Mouse (Mus musculus) kidney, embryonic 14.5 days (tissue): ENCODE measurements around the gene Styxl1. TPM values are rescaled to one million over a fixed set of nuclear protein-coding genes. Genes with fewer than 3 reads are reported as not detected.
A peak's percentile ranks its signal among the peaks of the same experiment; 100 is the strongest.

ENCODE experiments used
- ATAC-seq: fragments of 200-750 bp; cut with Nextera tagmentation; 2 replicates; pipeline ENCODE4 v1.8.0; 2017; ENCODE audit warnings: moderate number of reproducible peaks, mild to moderate bottlenecking, moderate TSS enrichment, moderate library complexity; ENCODE audit not compliant: low FRiP score, low TSS enrichment
- H3K27ac ChIP-seq: fragments of 300-500 bp; sonication (generic); 2 replicates; pipeline ENCODE4 v1.5.1; 2014; ENCODE audit warnings: low read depth, mild to moderate bottlenecking, low read length, moderate library complexity, mixed read lengths
- H3K27me3 ChIP-seq: fragments of 300-500 bp; sonication (generic); 2 replicates; pipeline ENCODE4 v1.6.1; 2014; ENCODE audit warnings: mild to moderate bottlenecking, low read length; ENCODE audit not compliant: control insufficient read depth, insufficient read depth
- H3K36me3 ChIP-seq: fragments of 300-500 bp; sonication (generic); 2 replicates; pipeline ENCODE4 v1.6.1; 2014; ENCODE audit warnings: low read length, mixed read lengths; ENCODE audit not compliant: control insufficient read depth, insufficient read depth
- H3K4me1 ChIP-seq: fragments of 300-500 bp; sonication (generic); 2 replicates; pipeline ENCODE4 v1.6.1; 2014; ENCODE audit warnings: low read length, mixed read lengths; ENCODE audit not compliant: control insufficient read depth, insufficient read depth
- H3K4me2 ChIP-seq: fragments of 300-500 bp; sonication (generic); replicated peaks from 2 replicates; pipeline ENCODE4 v1.6.1; 2014; ENCODE audit warnings: low read depth, mild to moderate bottlenecking, low read length
- H3K4me3 ChIP-seq: fragments of 300-500 bp; sonication (generic); 2 replicates; pipeline ENCODE4 v1.5.1; 2014; ENCODE audit warnings: mild to moderate bottlenecking, low read length
- H3K9ac ChIP-seq: fragments of 300-500 bp; sonication (generic); 2 replicates; pipeline ENCODE4 v1.6.1; 2014; ENCODE audit warnings: low read depth, mild to moderate bottlenecking, low read length, moderate library complexity
- H3K9me3 ChIP-seq: fragments of 300-500 bp; sonication (generic); 2 replicates; pipeline ENCODE4 v1.6.1; 2016; ENCODE audit warnings: low read length; ENCODE audit not compliant: control insufficient read depth
- WGBS: fragments of 180-500 bp; shearing (Covaris S2); extraction: QIAGEN DNeasy Blood & Tissue Kit; methylation state at CpG from one replicate; pipeline ENCODE4 v1.1.7; 2014; 5-methylcytosine and 5-hydroxymethylcytosine counted together
- polyA plus RNA-seq: library from polyadenylated mRNA; unstranded; fragments of >200 nt; fragmentation: Nextera tagmentation; extraction: Ambion mirVana; gene quantifications from 2 replicates; pipeline ENCODE4 v1.2.1, GENCODE M21; 2014

Gene Styxl1
- 0.19 and 0.72 TPM in 2 replicates for polyA plus RNA-seq

DNA sequence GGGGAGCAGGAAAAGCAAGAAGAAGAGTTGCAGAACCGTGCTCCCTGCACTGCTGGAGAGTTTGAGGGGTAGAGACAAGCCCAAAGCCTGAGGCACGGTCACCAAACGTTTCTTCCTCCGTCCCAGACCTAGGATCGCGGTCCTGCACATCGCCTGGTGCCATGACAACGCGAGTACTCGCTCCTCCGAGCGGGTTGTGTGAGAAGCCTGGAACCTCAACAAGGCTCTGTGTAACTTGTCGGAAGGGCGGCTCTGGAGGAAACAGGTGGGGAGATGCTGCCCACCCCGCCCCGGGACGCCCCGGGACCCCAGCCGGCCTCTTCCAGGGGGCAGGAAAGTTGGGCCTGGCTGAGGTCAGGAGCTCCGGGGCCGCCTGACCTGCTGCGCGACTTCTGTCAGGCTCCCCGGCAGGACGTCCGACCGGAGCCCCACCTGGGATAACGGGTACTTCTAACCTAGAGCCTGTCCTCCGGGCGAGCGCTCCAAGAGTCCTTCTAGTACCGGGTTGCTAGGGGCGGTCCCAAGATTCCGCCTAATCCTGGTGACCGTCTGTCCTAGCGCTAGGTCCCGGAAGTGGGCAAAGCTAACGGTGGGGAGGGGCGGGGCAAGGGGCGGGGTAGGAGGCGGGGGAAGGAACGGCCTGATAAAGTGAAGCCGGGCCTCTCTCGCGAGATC lies at the start of gene Styxl1:
Gene Styxl1, minus strand, starts transcription at position 590 of the 675 bp plus-strand sequence.
- Histone ChIP-seq H3K27me3 (no peaks in the 10 kb centered on the region), H3K27ac (peak within 1 kb of the TSS; percentile 95), H3K4me2 (peak within 1 kb of the TSS; percentile 82), H3K36me3 (peaks cover 15% of the 10 kb centered on the region), H3K4me1 (peaks cover 18% of the 10 kb centered on the region), H3K4me3 (peak within 1 kb of the TSS; percentile 93), H3K9me3 (no peaks in the 10 kb centered on the region), H3K9ac (peak within 1 kb of the TSS; percentile 96)
- peak; percentile 93 for ATAC-seq
- WGBS: under 1% methylated on average over 44 of the region's 45 CpGs

DNA sequence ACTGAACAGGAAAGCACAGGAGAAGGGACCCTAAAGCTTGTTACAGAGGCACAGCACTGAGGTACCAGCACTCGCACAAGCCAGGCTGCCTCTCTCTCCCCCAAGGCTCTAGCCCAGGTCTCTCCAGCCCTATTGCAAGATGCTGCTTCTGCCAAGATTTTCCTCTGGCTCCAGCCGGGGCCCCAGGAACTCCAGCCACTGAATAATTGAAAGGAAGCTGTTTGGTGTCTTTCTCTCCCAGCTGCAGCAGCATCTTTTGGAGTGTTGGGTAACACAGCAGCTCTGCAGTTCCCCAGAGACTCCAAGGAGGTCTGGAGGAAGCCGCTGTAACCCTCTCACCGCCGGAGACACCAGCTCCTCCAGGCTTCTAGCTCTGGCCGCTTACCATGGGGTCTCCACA lies 48.0 kb upstream of the Styxl1 start:
- H3K9me3 ChIP-seq: no peaks in the 10 kb centered on the region
- 40% methylated on average over 6 of the region's 6 CpGs for WGBS
- no peaks in the 10 kb centered on the region for H3K36me3 ChIP-seq
- H3K27me3 ChIP-seq: no peaks in the 10 kb centered on the region
- H3K4me1 ChIP-seq: no peaks in the 10 kb centered on the region
- no peak overlapping the region for H3K4me2 ChIP-seq
- no peak overlapping the region for H3K4me3 ChIP-seq
- no peak for ATAC-seq
- H3K27ac ChIP-seq: no peak overlapping the region
- no peak overlapping the region for H3K9ac ChIP-seq

DNA sequence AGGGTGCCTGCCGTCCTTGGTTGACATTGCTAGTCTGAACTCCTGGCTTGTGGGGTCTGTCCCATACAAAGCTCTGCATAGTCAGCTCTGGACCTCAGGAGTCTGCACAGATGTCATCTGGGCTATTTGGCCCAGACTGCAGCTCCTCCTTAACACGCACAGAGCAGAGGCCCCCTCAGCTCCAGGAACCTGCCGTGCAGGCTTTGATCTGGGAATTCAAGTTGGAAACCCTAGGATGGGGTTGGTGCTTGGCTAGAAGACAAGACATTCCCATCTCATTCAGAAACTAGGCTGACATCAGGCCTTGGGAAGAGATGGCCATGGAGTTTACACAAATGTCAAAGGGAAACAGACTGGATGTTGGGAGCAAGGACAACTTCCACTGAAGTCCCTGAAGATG lies 46.3 kb upstream of the Styxl1 start:
- no peak for ATAC-seq
- Histone ChIP-seq H3K4me2 (no peak overlapping the region), H3K27me3 (no peaks in the 10 kb centered on the region), H3K27ac (no peak overlapping the region), H3K4me3 (no peak overlapping the region), H3K36me3 (no peaks in the 10 kb centered on the region), H3K9me3 (no peaks in the 10 kb centered on the region), H3K4me1 (no peaks in the 10 kb centered on the region), H3K9ac (no peak overlapping the region)
- WGBS: 39% methylated on average over 3 of the region's 3 CpGs

DNA sequence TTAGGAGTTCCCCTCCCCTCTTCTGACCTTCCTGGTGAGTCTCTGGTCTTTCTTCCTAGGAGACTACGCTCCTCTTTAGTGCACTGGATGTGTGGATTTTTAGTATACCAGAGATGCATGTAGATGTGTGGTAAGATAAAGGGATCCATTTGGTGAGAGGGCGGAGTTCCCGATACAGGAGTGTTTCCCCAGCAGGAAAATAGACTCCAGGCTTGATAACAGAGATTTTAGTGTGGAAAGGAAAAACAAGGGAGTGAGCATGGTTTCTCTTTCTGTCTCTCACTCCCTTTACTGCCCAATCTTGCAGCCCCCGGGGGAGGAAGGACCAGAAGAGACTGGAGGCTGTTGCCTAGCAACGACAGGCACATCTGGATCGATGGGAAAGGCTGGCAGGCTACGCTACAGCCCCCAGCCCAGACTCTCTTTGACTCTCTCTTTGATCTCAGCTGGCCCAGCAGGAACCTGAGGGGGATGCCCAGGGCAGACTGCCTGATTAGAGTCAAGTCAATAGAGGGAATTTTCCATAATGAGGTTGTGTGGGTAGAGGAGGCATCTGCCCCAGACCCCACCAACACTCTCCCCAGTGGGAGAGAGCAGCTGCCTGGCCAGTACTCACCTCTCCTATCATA lies 44.2 kb upstream of the Styxl1 start:
- ATAC-seq: no peak
- H3K4me2 ChIP-seq: no peak overlapping the region
- H3K27me3 ChIP-seq: 0 out of 2 replicates have a peak, but pooled peaks cover 3% of the 10 kb centered on the region
- no peaks in the 10 kb centered on the region for H3K4me1 ChIP-seq
- no peak overlapping the region for H3K4me3 ChIP-seq
- H3K9ac ChIP-seq: no peak overlapping the region
- no peaks in the 10 kb centered on the region for H3K36me3 ChIP-seq
- WGBS: 25% methylated on average over 7 of the region's 7 CpGs
- no peak overlapping the region for H3K27ac ChIP-seq
- no peaks in the 10 kb centered on the region for H3K9me3 ChIP-seq

DNA sequence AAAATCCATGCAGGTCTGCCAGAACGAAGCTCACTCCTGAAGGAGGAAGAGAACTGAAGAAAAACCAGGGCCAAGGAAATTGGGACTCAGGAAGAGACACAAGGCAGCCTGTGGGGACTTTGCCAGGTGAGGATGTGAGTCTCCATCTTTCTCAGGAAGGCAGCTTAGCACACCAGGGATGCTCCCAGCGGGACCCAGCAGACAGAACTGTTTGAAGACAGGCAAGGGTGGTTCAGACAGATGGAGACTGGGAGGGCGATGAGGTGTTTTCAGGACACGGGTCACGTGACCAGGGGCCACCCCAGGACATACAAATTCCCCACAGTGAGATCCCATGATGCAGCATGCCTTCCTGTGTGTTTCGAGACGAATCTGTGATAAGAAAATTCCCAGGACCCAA lies 40.3 kb upstream of the Styxl1 start:
- Histone ChIP-seq H3K36me3 (no peaks in the 10 kb centered on the region), H3K9me3 (no peaks in the 10 kb centered on the region), H3K9ac (no peak overlapping the region), H3K27me3 (peaks cover 3% of the 10 kb centered on the region; the same call in 1 of the 2 replicates), H3K27ac (no peak overlapping the region), H3K4me3 (no peak overlapping the region), H3K4me2 (no peak overlapping the region), H3K4me1 (no peaks in the 10 kb centered on the region)
- WGBS: 36% methylated on average over 7 of the region's 7 CpGs
- no peak for ATAC-seq

DNA sequence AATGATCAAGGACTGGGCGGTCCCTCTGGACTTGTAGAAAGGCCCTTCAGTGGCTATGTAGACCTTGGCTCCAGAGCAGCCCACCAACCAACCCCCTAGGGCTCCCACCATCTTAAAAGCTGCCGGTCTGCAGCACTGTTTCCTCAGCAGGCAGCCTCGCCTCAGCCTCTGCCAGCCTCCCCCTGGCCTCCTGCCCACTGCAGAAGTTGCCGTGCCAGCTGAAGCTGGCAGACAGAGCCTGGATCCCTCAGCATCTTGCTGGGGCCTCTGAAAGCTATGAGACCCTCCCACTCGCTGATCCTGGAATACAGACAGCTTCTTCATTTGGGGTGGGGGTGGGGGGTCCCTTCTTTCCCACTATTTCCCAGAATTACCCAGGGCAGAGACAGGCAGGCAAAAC lies 34.8 kb upstream of the Styxl1 start:
- H3K27me3 ChIP-seq: no peaks in the 10 kb centered on the region; the same call in 1 of the 2 replicates
- H3K9ac ChIP-seq: no peak overlapping the region
- no peaks in the 10 kb centered on the region for H3K9me3 ChIP-seq
- no peak overlapping the region for H3K4me3 ChIP-seq
- H3K4me1 ChIP-seq: no peaks in the 10 kb centered on the region
- no peak for ATAC-seq
- 70% methylated on average over 5 of the region's 5 CpGs for WGBS
- H3K4me2 ChIP-seq: no peak overlapping the region
- no peak overlapping the region for H3K27ac ChIP-seq
- no peaks in the 10 kb centered on the region for H3K36me3 ChIP-seq

DNA sequence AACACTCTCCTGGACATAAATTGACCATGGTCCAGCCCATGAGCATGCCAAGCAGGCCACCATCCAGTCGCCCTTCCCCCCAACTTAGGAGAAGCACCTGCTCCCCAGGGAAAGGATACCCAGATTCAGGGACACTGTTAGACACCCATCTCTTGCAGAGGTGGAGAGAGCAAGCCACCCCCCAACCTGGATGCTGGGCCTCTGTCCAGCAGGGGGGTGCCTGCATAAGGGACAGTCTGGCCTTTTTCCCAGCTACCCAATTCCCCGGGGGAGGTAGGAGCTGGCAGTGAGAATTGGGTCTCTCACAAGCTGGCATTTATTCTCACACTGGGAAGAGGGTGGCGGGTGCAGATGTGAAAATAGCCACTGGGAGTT lies 29.1 kb upstream of the Styxl1 start:
- ATAC-seq: 0 out of 2 replicates have a peak, but pooled peaks have one; percentile 62
- Histone ChIP-seq H3K4me1 (no peaks in the 10 kb centered on the region), H3K4me2 (no peak overlapping the region), H3K9ac (no peak overlapping the region), H3K9me3 (no peaks in the 10 kb centered on the region), H3K27me3 (no peaks in the 10 kb centered on the region; the same call in 1 of the 2 replicates), H3K4me3 (no peak overlapping the region), H3K36me3 (no peaks in the 10 kb centered on the region), H3K27ac (no peak overlapping the region)
- 53% methylated on average over 3 of the region's 3 CpGs for WGBS

DNA sequence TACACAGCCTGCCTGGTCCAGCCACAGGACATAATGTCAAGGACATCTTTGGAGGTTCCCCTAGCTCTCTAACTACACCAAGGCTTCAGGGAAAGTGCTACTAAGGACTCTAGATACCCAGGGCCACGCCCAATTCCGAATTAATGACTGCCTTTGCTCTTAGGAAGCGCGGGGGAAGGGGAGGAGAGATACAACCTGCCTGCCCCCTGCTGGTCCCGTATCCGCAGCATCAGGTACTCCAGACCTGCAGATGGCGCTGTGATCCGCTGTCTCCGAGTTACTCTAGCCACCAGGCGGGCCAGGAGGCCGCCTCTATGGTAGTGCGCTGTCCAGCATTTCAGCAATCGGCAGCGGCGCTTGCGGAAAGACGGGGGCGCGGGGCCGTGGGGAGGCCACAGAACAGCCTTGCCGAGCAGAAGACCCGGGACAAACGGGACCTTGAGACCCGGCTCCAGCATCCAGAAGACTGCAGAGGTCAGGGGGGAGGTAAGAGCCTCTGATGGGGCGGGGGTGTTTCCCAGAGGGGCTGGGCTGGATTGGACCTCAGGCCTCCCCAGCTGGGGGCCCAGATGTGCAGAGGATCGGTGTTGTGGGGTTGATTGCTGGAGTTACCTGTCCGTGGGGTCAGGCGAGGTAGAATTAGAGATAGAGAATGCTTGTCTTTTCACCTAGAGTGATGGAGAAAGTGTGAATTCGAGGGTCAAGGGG lies 28.5 kb upstream of the Styxl1 start, which contains the start of gene Srrm3:
Gene Srrm3, plus strand, starts transcription at position 336 of the 708 bp plus-strand sequence.
- Histone ChIP-seq H3K4me1 (no peaks in the 10 kb centered on the region), H3K9me3 (no peaks in the 10 kb centered on the region), H3K36me3 (no peaks in the 10 kb centered on the region), H3K4me3 (no peak within 1 kb of the TSS; the same call in 1 of the 2 replicates), H3K27me3 (no peaks in the 10 kb centered on the region; the same call in 1 of the 2 replicates), H3K27ac (no peak within 1 kb of the TSS), H3K4me2 (no peak within 1 kb of the TSS), H3K9ac (no peak within 1 kb of the TSS)
- WGBS: 4% methylated on average over 29 of the region's 29 CpGs
- ATAC-seq: peak; percentile 73

DNA sequence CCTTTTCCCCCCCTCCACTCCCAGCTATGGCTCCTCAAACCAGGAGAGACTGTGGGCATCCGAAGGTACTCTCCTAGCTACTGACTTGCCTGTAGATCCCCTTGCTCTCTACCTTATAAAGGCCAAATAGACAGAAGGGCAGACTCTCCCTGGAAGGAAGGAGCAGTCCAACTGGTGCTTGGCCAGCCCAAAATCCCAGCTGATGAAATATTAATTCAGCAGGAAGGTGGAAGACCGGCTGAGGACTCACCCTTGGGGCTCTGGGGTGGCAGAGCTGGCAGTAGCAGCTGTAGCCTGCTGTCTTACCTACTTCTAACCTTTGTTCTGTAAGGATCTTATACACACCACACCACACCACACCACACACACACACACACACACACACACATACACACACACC lies 26.6 kb upstream of the Styxl1 start:
- H3K27ac ChIP-seq: no peak overlapping the region
- no peaks in the 10 kb centered on the region for H3K36me3 ChIP-seq
- no peak overlapping the region for H3K9ac ChIP-seq
- no peak overlapping the region for H3K4me3 ChIP-seq
- no peak for ATAC-seq
- no peaks in the 10 kb centered on the region for H3K9me3 ChIP-seq
- no peaks in the 10 kb centered on the region; the same call in 1 of the 2 replicates for H3K27me3 ChIP-seq
- no peak overlapping the region for H3K4me2 ChIP-seq
- WGBS: 68% methylated on average over 2 of the region's 2 CpGs
- H3K4me1 ChIP-seq: no peaks in the 10 kb centered on the region
